In genomic region chr8:57348866-57349520, GRCm38 (mm10) we compare ENCODE assay signal across 18 mouse cellular contexts. TPM values are rescaled to one million over a fixed set of nuclear protein-coding genes. Genes with fewer than 3 reads are reported as not detected.
DNase-seq lines count a peak whose midpoint lies in the region; ATAC-seq and TF ChIP-seq lines count a peak whose summit lies in the region.
"Had no signal": no experiment of that assay in that cellular context is flagged by ENCODE, and none has a peak within 500 bp of the region (broad histone marks: within the 10 kb centered on the region; RNA-seq: fewer than 3 reads in every experiment).

No protein-coding gene starts in this region.

- peak overlapping the region; percentile 75 for H3K4me2 ChIP-seq in heart, embryonic 11.5 days
- peak overlapping the region; percentile 63 for H3K4me2 ChIP-seq in heart, postnatal 0 days (ENCODE audit: low read depth, low read length)
- H3K4me2 ChIP-seq: lung, embryonic 14.5 days had no signal

- no peaks in the 10 kb centered on the region for H3K9me3 ChIP-seq in heart, embryonic 11.5 days (replicated peaks; ENCODE audit: control insufficient read depth, low read length)
- H3K9me3 ChIP-seq in heart, postnatal 0 days (replicated peaks; ENCODE audit: control insufficient read depth, low read length): no peaks in the 10 kb centered on the region
- H3K9me3 ChIP-seq: G1E; megakaryocyte, embryonic 14.5 days had no signal

- no peak for TF ChIP-seq EP300 in heart, postnatal 0 days (IDR thresholded peaks at IDR 0.05; ENCODE audit: low read depth)

- no peak for TF ChIP-seq CTCF in heart, postnatal 0 days (IDR thresholded peaks at IDR 0.05; ENCODE audit: low read depth)

- H3K27ac ChIP-seq in heart, embryonic 11.5 days (ENCODE audit: low read depth, low read length): no peak overlapping the region; the same call in 1 of the 2 replicates
- H3K27ac ChIP-seq in heart, postnatal 0 days (ENCODE audit: low read depth): no peak overlapping the region

- WGBS in heart, embryonic 11.5 days (ENCODE audit: insufficient replicate concordance): 3% methylated on average over 23 of the region's 23 CpGs
- 6% methylated on average over 23 of the region's 23 CpGs for WGBS in heart, postnatal 0 days

- H3K9ac ChIP-seq in heart, embryonic 11.5 days (ENCODE audit: low read depth, low read length): peak overlapping the region; percentile 53
- H3K9ac ChIP-seq in heart, postnatal 0 days (replicated peaks; ENCODE audit: low read depth, low read length): peak overlapping the region; percentile 30
- H3K9ac ChIP-seq: lung, embryonic 14.5 days had no signal

- H3K4me1 ChIP-seq in heart, embryonic 11.5 days (ENCODE audit: control insufficient read depth, insufficient read depth, low read length): peaks cover 21% of the 10 kb centered on the region
- peaks cover 10% of the 10 kb centered on the region; the same call in 1 of the 2 replicates for H3K4me1 ChIP-seq in heart, postnatal 0 days (ENCODE audit: control insufficient read depth, insufficient read depth)

- peak overlapping the region; percentile 18 for H3K4me3 ChIP-seq in heart, embryonic 11.5 days (ENCODE audit: low read depth, low read length)
- H3K4me3 ChIP-seq in heart, postnatal 0 days (ENCODE audit: low read depth, low read length): peak overlapping the region; percentile 39
- H3K4me3 ChIP-seq: megakaryocyte, embryonic 14.5 days had no signal

- no peak for ATAC-seq in heart, embryonic 11.5 days (replicated peaks; ENCODE audit: insufficient number of reproducible peaks, low FRiP score, low TSS enrichment)
- ATAC-seq in heart, postnatal 0 days (ENCODE audit: insufficient read depth, low read depth): no peak
- ATAC-seq: inflammation-experienced regulatory T-cells, adult 6 months had no signal

- H3K36me3 ChIP-seq in heart, embryonic 11.5 days (ENCODE audit: control insufficient read depth, insufficient read depth, low read length): no peaks in the 10 kb centered on the region
- H3K36me3 ChIP-seq in heart, postnatal 0 days (replicated peaks; ENCODE audit: control insufficient read depth, insufficient read depth, low read length): no peaks in the 10 kb centered on the region
- H3K36me3 ChIP-seq: G1E had no signal

- no peak for DNase-seq in heart, postnatal 4 days
- DNase-seq in retina, embryonic 14.5 days (ENCODE audit: low spot score): peak; percentile 8
- DNase-seq in retina, postnatal 1 day: no peak
- peak; percentile 23 for DNase-seq in heart, postnatal 0 days (ENCODE audit: low spot score)
- no peak for DNase-seq in right cerebral cortex, postnatal 4 days
- no peak for DNase-seq in lung, postnatal 14 days
- DNase-seq: cerebellum, adult 2 months; kidney, postnatal 14 days; lung, embryonic 14.5 days; spleen, adult 18-20 months; thymus, adult 2 months had no signal

- no peaks in the 10 kb centered on the region for H3K27me3 ChIP-seq in heart, embryonic 11.5 days (ENCODE audit: control insufficient read depth, insufficient read depth, low read length)
- 0 out of 2 replicates have a peak, but pooled peaks cover 4% of the 10 kb centered on the region for H3K27me3 ChIP-seq in heart, postnatal 0 days (ENCODE audit: control insufficient read depth, insufficient read depth, low read length)

RNA-seq across cellular contexts. Expression of gene Hand2, which starts 28.2 kb away (rescaled TPM):
- polyA plus RNA-seq in heart, embryonic 11.5 days (2014; fragmentation: Nextera tagmentation; extraction: Ambion mirVana): 17.2 and 17.9 TPM in 2 replicates
- total RNA-seq in heart, postnatal 4 days (2021): 10 to 100 TPM; 62.1 to 69.6 TPM
- 33.2 and 39.5 TPM in 2 replicates for total RNA-seq in heart, postnatal 0 days (2014; rRNA removed; ENCODE audit: low replicate concordance)
- 9.9 and 11.7 TPM in 2 replicates for polyA plus RNA-seq in heart, postnatal 0 days (2015; fragmentation: Nextera tagmentation; extraction: Ambion mirVana)
- total RNA-seq: G1E; layer of hippocampus, postnatal 10 days; left cerebral cortex, postnatal 36 days had no signal
- polyA plus RNA-seq: C2C12; cerebellum, adult 2 months; G1E; inflammation-experienced regulatory T-cells, adult 6 months had no signal

Comparison
In these comparisons a context has a peak if more than half of its experiments do, and no peak if none do; other contexts are left out.
1. DNase-seq: peak in retina, embryonic 14.5 days (single experiment) and heart, postnatal 0 days (single experiment); none in heart, postnatal 4 days (single experiment), retina, postnatal 1 day (single experiment), right cerebral cortex, postnatal 4 days (single experiment) and lung, postnatal 14 days (single experiment).